ENCODE assay signal across 16 mouse cellular contexts in the genomic region with DNA sequence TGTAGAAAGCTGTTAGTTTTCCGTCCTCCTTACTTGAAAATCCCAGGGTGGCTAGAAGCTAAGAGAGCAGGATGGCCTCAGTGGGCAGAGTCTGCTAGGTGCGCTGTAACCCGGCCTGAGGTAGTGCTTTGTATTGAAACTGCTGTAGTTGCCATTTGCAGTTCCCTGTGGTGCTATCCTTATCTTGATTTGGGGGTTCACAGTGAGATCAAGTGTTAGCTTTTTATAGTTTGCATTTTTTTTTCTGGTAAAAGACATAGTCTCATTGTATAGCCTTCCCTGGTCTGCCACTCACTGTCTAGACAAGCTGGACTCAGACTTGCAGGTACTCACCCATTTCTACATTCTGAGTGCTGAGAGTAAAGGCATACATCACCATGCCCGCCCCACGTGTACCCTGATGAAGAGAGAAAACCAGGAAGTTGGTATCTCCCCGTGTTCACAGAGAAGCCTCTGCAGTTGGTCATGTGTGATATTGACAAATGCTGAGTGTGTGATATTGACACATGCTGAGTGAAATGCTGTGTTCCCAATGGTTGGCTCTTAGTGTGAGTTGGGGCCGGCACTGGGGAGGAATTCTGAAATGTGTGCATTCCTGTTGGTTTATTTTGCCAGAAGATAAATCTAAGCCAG.
A peak's percentile ranks its signal among the peaks of the same experiment; 100 is the strongest.
DNase-seq lines count a peak whose midpoint lies in the region; ATAC-seq and TF ChIP-seq lines count a peak whose summit lies in the region.
"Had no signal": no experiment of that assay in that cellular context is flagged by ENCODE, and none has a peak within 500 bp of the region (broad histone marks: within the 10 kb centered on the region; RNA-seq: fewer than 3 reads in every experiment).

No protein-coding gene starts in this region.

- WGBS in limb, embryonic 15.5 days = 83% methylated on average over 7 of the region's 7 CpGs
- WGBS in limb, embryonic 10.5 days = 89% methylated on average over 7 of the region's 7 CpGs
- WGBS in stomach, postnatal 0 days = 67% methylated on average over 7 of the region's 7 CpGs

- no peak for DNase-seq in limb, embryonic 10.5 days (ENCODE audit: low spot score)
- peak; percentile 41 for DNase-seq in NIH3T3 (ENCODE audit: low read depth)
- DNase-seq in stomach, postnatal 0 days (ENCODE audit: low spot score) = no peak
- DNase-seq in thymus, postnatal 14 days = no peak
- no peak for DNase-seq in cerebellum, adult 18-20 months
- DNase-seq: adrenal gland, postnatal 10 days; cerebellum, adult 11-12 months; cerebellum, postnatal 10 days; gastrocnemius, postnatal 14 days; heart, postnatal 36 days had no signal

- peak overlapping the region; percentile 27; the same call in 1 of the 2 replicates for H3K27ac ChIP-seq in limb, embryonic 15.5 days
- no peak overlapping the region for H3K27ac ChIP-seq in limb, embryonic 10.5 days
- no peak overlapping the region for H3K27ac ChIP-seq in stomach, postnatal 0 days (replicated peaks)
- H3K27ac ChIP-seq: embryonic facial prominence, embryonic 10.5 days; forebrain, embryonic 13.5 days; heart, embryonic 13.5 days; hindbrain, embryonic 15.5 days had no signal

- no peak overlapping the region for H3K4me3 ChIP-seq in limb, embryonic 15.5 days
- no peak overlapping the region for H3K4me3 ChIP-seq in limb, embryonic 10.5 days
- no peak overlapping the region for H3K4me3 ChIP-seq in stomach, postnatal 0 days (ENCODE audit: low read depth, low read length)
- H3K4me3 ChIP-seq: embryonic facial prominence, embryonic 10.5 days; forebrain, embryonic 13.5 days; heart, embryonic 13.5 days; hindbrain, embryonic 15.5 days had no signal

- no peak overlapping the region for H3K9ac ChIP-seq in limb, embryonic 15.5 days
- no peak overlapping the region for H3K9ac ChIP-seq in stomach, postnatal 0 days (ENCODE audit: low read length)
- H3K9ac ChIP-seq: forebrain, embryonic 13.5 days; heart, embryonic 13.5 days; hindbrain, embryonic 15.5 days had no signal

- TF ChIP-seq EP300 in stomach, postnatal 0 days (optimal IDR thresholded peaks at IDR 0.05) = no peak

- no peaks in the 10 kb centered on the region for H3K4me1 ChIP-seq in limb, embryonic 15.5 days
- no peaks in the 10 kb centered on the region for H3K4me1 ChIP-seq in limb, embryonic 10.5 days
- no peaks in the 10 kb centered on the region for H3K4me1 ChIP-seq in stomach, postnatal 0 days (replicated peaks; ENCODE audit: control insufficient read depth, insufficient read depth)
- H3K4me1 ChIP-seq: embryonic facial prominence, embryonic 10.5 days; forebrain, embryonic 13.5 days; heart, embryonic 13.5 days had no signal

- H3K36me3 ChIP-seq in limb, embryonic 15.5 days = peaks cover 29% of the 10 kb centered on the region
- H3K36me3 ChIP-seq in limb, embryonic 10.5 days = peaks cover 89% of the 10 kb centered on the region
- H3K36me3 ChIP-seq in stomach, postnatal 0 days (ENCODE audit: control insufficient read depth, insufficient read depth, low read length) = peaks cover 4% of the 10 kb centered on the region; the same call in 1 of the 2 replicates

- no peaks in the 10 kb centered on the region for H3K9me3 ChIP-seq in limb, embryonic 15.5 days
- H3K9me3 ChIP-seq in limb, embryonic 10.5 days (replicated peaks) = no peaks in the 10 kb centered on the region
- no peaks in the 10 kb centered on the region for H3K9me3 ChIP-seq in stomach, postnatal 0 days (ENCODE audit: control insufficient read depth, low read length)
- H3K9me3 ChIP-seq: embryonic facial prominence, embryonic 10.5 days; forebrain, embryonic 13.5 days; heart, embryonic 13.5 days; hindbrain, embryonic 15.5 days had no signal

- H3K27me3 ChIP-seq in limb, embryonic 15.5 days = no peaks in the 10 kb centered on the region
- no peaks in the 10 kb centered on the region for H3K27me3 ChIP-seq in limb, embryonic 10.5 days (ENCODE audit: low read depth, poor library complexity, severe bottlenecking)
- H3K27me3 ChIP-seq in stomach, postnatal 0 days (ENCODE audit: control insufficient read depth, insufficient read depth, low read length) = no peaks in the 10 kb centered on the region
- H3K27me3 ChIP-seq: forebrain, embryonic 13.5 days; heart, embryonic 13.5 days; hindbrain, embryonic 15.5 days had no signal

- ATAC-seq in limb, embryonic 15.5 days (ENCODE audit: insufficient number of reproducible peaks, low FRiP score, low TSS enrichment, low read depth) = no peak
- 0 out of 2 replicates have a peak, but pooled peaks have one; percentile 9 for ATAC-seq in granulocyte monocyte progenitor cell, adult 5-6 weeks (replicated peaks; ENCODE audit: poor library complexity, severe bottlenecking)
- peak; percentile 69; the same call in 1 of the 2 replicates for ATAC-seq in stomach, postnatal 0 days (ENCODE audit: low FRiP score, low TSS enrichment)
- ATAC-seq: forebrain, embryonic 13.5 days had no signal

- no peak for TF ChIP-seq CTCF in stomach, postnatal 0 days (IDR thresholded peaks at IDR 0.05; ENCODE audit: low read depth)

- H3K4me2 ChIP-seq in limb, embryonic 15.5 days = no peak overlapping the region
- no peak overlapping the region for H3K4me2 ChIP-seq in stomach, postnatal 0 days (replicated peaks; ENCODE audit: low read depth)
- H3K4me2 ChIP-seq: forebrain, embryonic 13.5 days; heart, embryonic 13.5 days; hindbrain, embryonic 15.5 days had no signal
